Mouse (Mus musculus) ES-Bruce4 (cell line): ENCODE data around the gene Gtse1.

ENCODE experiments used
- CTCF ChIP-seq: IDR thresholded peaks from one replicate; pipeline ENCODE4 v1.8.1; 2011; ENCODE audit warnings: low read depth, low read length
- EP300 ChIP-seq: IDR thresholded peaks from 2 replicates; pipeline ENCODE4 v1.6.1; 2011; ENCODE audit warnings: low read depth, low read length; ENCODE audit not compliant: insufficient read depth
- POLR2A ChIP-seq: IDR thresholded peaks from one replicate; pipeline ENCODE4 v1.8.1; 2011; ENCODE audit warnings: low read length; ENCODE audit not compliant: insufficient read depth

GRCm38 (mm10) chr15:85835335-85835734, 24.2 kb upstream of the Gtse1 start:
- TF ChIP-seq CTCF = no peak
- TF ChIP-seq POLR2A = no peak
- TF ChIP-seq EP300 = no peak
